Mouse (Mus musculus): ENCODE data around the gene Zfp276. TPM values are rescaled to one million over a fixed set of nuclear protein-coding genes. Genes with fewer than 3 reads are reported as not detected.

The Zfp276 gene
- polyA plus RNA-seq (2017; shearing (Covaris generic)), result 10 to 100 TPM; 36.0 to 52.2 TPM

DNA sequence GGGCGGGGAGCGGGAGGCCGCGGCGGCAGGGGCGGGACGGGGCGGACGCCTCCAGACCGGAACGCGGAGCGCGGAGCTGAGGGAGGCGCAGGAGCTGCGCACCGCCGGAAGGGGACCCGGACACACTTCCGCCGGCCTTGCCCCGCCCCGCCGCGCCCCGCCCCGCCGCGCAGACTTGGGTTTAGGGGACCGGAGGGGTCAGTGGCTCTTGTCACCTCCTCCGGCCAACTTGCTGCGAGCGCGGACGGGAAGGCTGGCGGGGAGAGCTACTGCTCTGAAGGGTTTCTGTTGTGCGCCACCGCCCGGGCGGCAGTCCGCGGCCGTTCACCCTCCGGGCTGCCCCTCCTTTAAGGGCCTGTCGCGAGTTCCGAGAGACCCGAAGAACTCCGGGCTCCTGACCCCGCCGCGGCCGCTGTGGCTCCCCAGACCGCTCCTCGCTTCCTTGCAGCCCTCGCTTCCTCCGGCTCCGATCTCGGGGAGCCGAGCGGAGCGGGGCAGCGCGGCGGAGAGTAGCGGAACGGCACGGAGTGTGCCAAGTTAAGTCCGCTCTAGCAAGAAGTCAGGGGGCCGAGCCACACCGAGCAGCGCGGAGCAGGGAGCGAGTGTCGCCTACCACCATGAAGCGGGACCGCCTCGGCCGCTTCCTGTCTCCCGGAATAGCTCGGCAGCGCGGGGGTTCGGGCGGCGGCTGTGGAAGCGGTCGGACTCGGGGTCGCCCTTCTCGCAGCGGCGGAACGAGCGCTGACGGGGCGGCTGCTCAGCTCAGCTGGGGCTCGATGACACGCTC is at the start of gene Zfp276, which contains the start of gene Vps9d1:
TSS of gene Zfp276 (plus strand) at position 97 of the 787 bp plus-strand sequence.
TSS of gene Vps9d1 (minus strand) at position 250 of the 787 bp plus-strand sequence.

GRCm38 (mm10) chr8:123212321-123213117 is 41.5 kb upstream of the Zfp276 start, which contains the start of the genes Chmp1a and Spata33:
Chmp1a (minus strand) TSS chr8:123212763.
Spata33 (plus strand) TSS chr8:123212832.

DNA sequence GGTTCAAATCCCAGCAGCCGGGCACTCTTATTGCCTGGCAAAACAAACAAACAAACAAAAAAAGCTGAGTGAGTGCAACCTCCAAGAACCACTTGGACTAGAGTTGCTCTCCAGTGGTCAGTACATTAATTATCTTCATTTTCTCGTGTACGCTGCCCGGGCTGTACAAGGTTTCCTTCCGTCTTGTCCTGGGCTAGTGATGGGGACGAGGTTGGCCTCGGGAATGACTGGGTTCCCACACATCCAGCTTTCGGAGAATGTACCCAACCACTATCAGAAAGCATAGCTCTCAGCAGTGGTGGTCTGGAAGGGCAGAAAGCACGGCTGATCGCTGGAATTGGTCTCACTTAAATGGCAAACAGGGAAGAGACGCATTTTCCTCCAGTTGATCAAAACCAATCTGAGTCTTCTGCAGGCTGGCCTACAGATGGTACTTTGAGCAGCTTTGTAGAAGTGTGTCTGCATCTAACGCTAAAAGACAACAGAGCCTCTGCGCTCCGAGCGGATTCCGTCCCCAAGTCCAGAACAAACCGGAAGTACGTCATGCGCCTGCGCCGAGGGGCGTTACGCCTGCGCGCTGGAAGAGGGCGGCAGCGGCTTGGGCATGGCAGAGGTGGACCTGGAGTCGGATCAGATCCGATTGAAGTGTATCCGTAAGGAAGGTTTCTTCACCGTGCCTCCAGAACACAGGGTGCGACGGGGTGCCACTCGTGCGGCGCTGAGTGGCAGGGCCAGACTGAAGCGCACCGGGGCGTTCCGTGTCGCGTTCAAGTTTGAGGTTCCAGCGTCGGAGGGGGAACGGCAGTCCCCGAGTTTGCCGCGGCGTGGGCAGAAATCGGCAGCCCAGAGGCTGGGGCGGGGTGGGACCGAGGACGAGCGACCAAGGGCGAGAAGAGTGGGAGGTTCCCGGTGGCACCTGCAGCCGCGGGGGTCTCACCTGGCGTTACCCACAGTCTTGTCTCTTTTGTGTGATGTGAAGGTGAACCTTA is 29.4 kb upstream of the Zfp276 start, which contains the start of gene Cdk10:
TSS of gene Cdk10 (plus strand) at position 565 of the 989 bp plus-strand sequence.

DNA sequence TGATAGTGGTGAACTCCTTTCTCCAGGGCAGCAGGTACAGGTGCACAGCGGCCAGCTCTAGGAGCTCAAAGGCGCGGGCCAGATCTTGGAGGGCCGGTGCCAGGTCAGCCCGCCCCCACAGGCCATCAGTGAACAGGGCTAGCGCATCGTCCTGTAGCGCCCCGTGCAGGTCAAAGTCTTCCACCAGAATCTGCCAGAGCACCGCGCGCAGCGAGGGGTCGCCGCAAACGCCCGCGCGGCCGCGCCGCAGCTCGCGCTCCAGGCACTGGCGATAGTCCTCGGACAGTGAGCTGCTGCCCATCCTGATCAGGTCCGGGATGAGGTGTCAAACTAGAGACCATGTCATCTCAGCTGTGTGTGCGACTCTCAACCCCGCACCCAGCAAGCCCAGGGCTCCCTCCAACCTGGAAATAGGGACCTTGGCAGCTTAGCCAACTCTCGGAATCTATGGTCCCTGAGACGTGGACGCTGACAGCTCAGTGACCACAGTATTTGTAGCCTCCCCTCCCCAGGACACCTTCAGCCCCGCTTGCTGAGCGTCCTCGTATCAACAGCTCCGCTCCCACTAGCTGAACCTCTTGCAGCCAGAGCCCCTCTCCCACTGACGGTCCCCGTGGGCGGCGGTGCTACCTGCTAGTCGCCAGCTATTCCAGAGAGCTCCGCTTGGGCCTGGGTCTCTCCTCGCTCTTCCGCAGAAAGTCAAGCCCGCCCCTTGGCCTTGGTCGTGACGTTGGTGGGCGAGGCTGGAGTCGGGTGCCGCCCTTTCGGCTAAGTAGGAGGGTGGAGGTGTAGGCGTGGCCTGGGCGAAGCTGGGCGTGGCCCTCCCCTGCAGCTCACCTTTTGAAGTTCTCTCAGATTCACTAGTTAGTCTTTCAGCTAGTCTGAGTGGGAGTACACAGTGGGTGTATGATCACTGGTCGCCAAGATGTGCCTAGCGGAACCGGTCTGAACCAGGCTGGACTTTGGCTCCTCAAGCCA is 18.2 kb upstream of the Zfp276 start, which contains the start of gene Spata2l:
TSS of gene Spata2l (minus strand) at position 714 of the 978 bp plus-strand sequence.

GRCm38 (mm10) chr8:123318467-123318911 is 64.5 kb downstream of the Zfp276 start, which contains the start of gene Fanca:
Fanca (minus strand) TSS chr8:123318576.

Other genes starting within 250 kb of the Zfp276 start
- gene Ankrd11, start 211.9 kb upstream of the Zfp276 start, polyA plus RNA-seq (2017; shearing (Covaris generic)), result 100 to 1,000 TPM; 238 to 239 TPM
- 10 to 100 TPM; 68.7 to 93.1 TPM for gene Spg7, start 191.3 kb upstream of the Zfp276 start, polyA plus RNA-seq (2017; shearing (Covaris generic))
- gene Rpl13, start 151.8 kb upstream of the Zfp276 start, polyA plus RNA-seq (2017; shearing (Covaris generic)), result 100 to 1,000 TPM; 658 to 852 TPM
- 10 to 100 TPM in 1 of 2 experiments, 1 to 10 TPM in 1; 4.6 to 23.6 TPM for gene Cpne7, start 136.8 kb upstream of the Zfp276 start, polyA plus RNA-seq (2017; shearing (Covaris generic))
- 1 to 10 TPM in 1 of 2 experiments, under 1 TPM in 1; 0.19 to 3.3 TPM for gene Sult5a1, start 95.9 kb upstream of the Zfp276 start, polyA plus RNA-seq (2017; shearing (Covaris generic))
- gene Dpep1, start 68.0 kb upstream of the Zfp276 start, polyA plus RNA-seq (2017; shearing (Covaris generic)), result 1 to 10 TPM in 1 of 2 experiments, under 1 TPM in 1; 0.20 to 1.2 TPM
- gene Chmp1a, start 41.4 kb upstream of the Zfp276 start, polyA plus RNA-seq (2017; shearing (Covaris generic)), result 100 to 1,000 TPM; 175 to 188 TPM
- 1 to 10 TPM in 1 of 2 experiments, not detected in 1; 2.7 TPM for gene Spata33, start 41.4 kb upstream of the Zfp276 start, polyA plus RNA-seq (2017; shearing (Covaris generic))
- gene Cdk10, start 29.4 kb upstream of the Zfp276 start, polyA plus RNA-seq (2017; shearing (Covaris generic)), result 10 to 100 TPM; 20.7 to 36.0 TPM
- 10 to 100 TPM; 11.6 to 15.1 TPM for gene Spata2l, start 18.0 kb upstream of the Zfp276 start, polyA plus RNA-seq (2017; shearing (Covaris generic))
- gene Vps9d1, start 153 bp downstream of the Zfp276 start, polyA plus RNA-seq (2017; shearing (Covaris generic)), result 10 to 100 TPM; 26.5 to 35.1 TPM
- 10 to 100 TPM in 1 of 2 experiments, 1 to 10 TPM in 1; 7.3 to 13.6 TPM for gene Fanca, start 64.4 kb downstream of the Zfp276 start, polyA plus RNA-seq (2017; shearing (Covaris generic))
- gene Spire2, start 78.5 kb downstream of the Zfp276 start, polyA plus RNA-seq (2017; shearing (Covaris generic)), result under 1 TPM in 1 of 2 experiments, not detected in 1; 0.12 TPM
- gene Tcf25, start 119.6 kb downstream of the Zfp276 start, polyA plus RNA-seq (2017; shearing (Covaris generic)), result 100 to 1,000 TPM; 239 to 260 TPM
- 1 to 10 TPM in 1 of 2 experiments, under 1 TPM in 1; 0.23 to 3.6 TPM for gene Mc1r, start 152.9 kb downstream of the Zfp276 start, polyA plus RNA-seq (2017; shearing (Covaris generic))
- gene Tubb3, start 157.2 kb downstream of the Zfp276 start, polyA plus RNA-seq (2017; shearing (Covaris generic)), result 1 to 10 TPM in 1 of 2 experiments, under 1 TPM in 1; 0.36 to 1.8 TPM
- 10 to 100 TPM; 12.2 to 14.4 TPM for gene Def8, start 169.3 kb downstream of the Zfp276 start, polyA plus RNA-seq (2017; shearing (Covaris generic))
- 10 to 100 TPM; 59.4 to 71.1 TPM for gene Afg3l1, start 223.7 kb downstream of the Zfp276 start, polyA plus RNA-seq (2017; shearing (Covaris generic))